Mouse (Mus musculus) hindbrain, embryonic 10.5 days (tissue): Measurements from ENCODE around the gene Calm5. TPM values are rescaled to one million over a fixed set of nuclear protein-coding genes. Genes with fewer than 3 reads are reported as not detected.

Experiments
- DNase-seq: peaks from one replicate; pipeline ENCODE4 v3.0.0-alpha.2; 2017; ENCODE audit warnings: low spot score
- H3K27ac ChIP-seq: fragments of 300-500 bp; sonication (generic); 2 replicates; pipeline ENCODE4 v1.5.1; 2016; ENCODE audit warnings: mild to moderate bottlenecking, moderate library complexity
- H3K27me3 ChIP-seq: fragments of 300-500 bp; sonication (generic); 2 replicates; pipeline ENCODE4 v1.6.1; 2016; ENCODE audit warnings: mild to moderate bottlenecking; ENCODE audit not compliant: poor library complexity, insufficient read depth, severe bottlenecking
- H3K36me3 ChIP-seq: fragments of 300-500 bp; sonication (generic); 2 replicates; pipeline ENCODE4 v1.6.1; 2016; ENCODE audit warnings: mild to moderate bottlenecking, moderate library complexity
- H3K4me1 ChIP-seq: fragments of 300-500 bp; sonication (generic); replicated peaks from 2 replicates; pipeline ENCODE4 v1.6.1; 2016; ENCODE audit warnings: mild to moderate bottlenecking
- H3K4me3 ChIP-seq: fragments of 300-500 bp; sonication (generic); 2 replicates; pipeline ENCODE4 v1.5.1; 2016; ENCODE audit warnings: mild to moderate bottlenecking, moderate library complexity
- H3K9me3 ChIP-seq: fragments of 300-500 bp; sonication (generic); 2 replicates; pipeline ENCODE4 v1.6.1; 2016; ENCODE audit warnings: mild to moderate bottlenecking, moderate library complexity
- WGBS: fragments of 180-500 bp; shearing (Covaris S2); methylation state at CpG from one replicate; pipeline ENCODE4 v1.1.7; 2016; 5-methylcytosine and 5-hydroxymethylcytosine counted together
- polyA plus RNA-seq: library from polyadenylated mRNA; unstranded; fragments of >200 nt; fragmentation: Nextera tagmentation; extraction: Ambion mirVana; gene quantifications from 2 replicates; pipeline ENCODE4 v1.2.1, GENCODE M21; 2016

Gene Calm5
- polyA plus RNA-seq, 1 experiment from 2014 or later, result not detected

GRCm38 (mm10) chr13:3876448-3876847 is 22.5 kb downstream of the Calm5 start:
- Histone ChIP-seq H3K27ac (no peak overlapping the region), H3K4me1 (peaks cover 10% of the 10 kb centered on the region), H3K4me3 (no peak overlapping the region), H3K27me3 (no peaks in the 10 kb centered on the region), H3K9me3 (no peaks in the 10 kb centered on the region), H3K36me3 (peaks cover 12% of the 10 kb centered on the region)
- DNase-seq, result no peak
- 84% methylated on average over 6 of the region's 6 CpGs for WGBS

- no peaks in the 10 kb centered on the region for H3K27me3 ChIP-seq
- 0 out of 2 replicates have a peak overlapping the region, but pooled peaks have one; percentile 6 for H3K27ac ChIP-seq
- H3K4me1 ChIP-seq, result peaks cover 10% of the 10 kb centered on the region
- no peak overlapping the region for H3K4me3 ChIP-seq
- H3K9me3 ChIP-seq, result no peaks in the 10 kb centered on the region
- H3K36me3 ChIP-seq, result peaks cover 20% of the 10 kb centered on the region
- 66% methylated on average over 6 of the region's 6 CpGs for WGBS
- DNase-seq, result no peak
These were observed 23.2 kb downstream of the Calm5 start for GRCm38 (mm10) chr13:3877185-3877584.

GRCm38 (mm10) chr13:3877679-3878220 is 23.8 kb downstream of the Calm5 start:
- no peaks in the 10 kb centered on the region for H3K27me3 ChIP-seq
- no peak for DNase-seq
- H3K27ac ChIP-seq, result 0 out of 2 replicates have a peak overlapping the region, but pooled peaks have one; percentile 6
- 51% methylated on average over 4 of the region's 4 CpGs for WGBS
- peaks cover 10% of the 10 kb centered on the region for H3K4me1 ChIP-seq
- H3K9me3 ChIP-seq, result no peaks in the 10 kb centered on the region
- peaks cover 21% of the 10 kb centered on the region for H3K36me3 ChIP-seq
- no peak overlapping the region for H3K4me3 ChIP-seq

GRCm38 (mm10) chr13:3886663-3887062 is 32.7 kb downstream of the Calm5 start:
- WGBS, result 93% methylated on average over 7 of the region's 7 CpGs
- Histone ChIP-seq H3K4me3 (no peak overlapping the region), H3K27me3 (no peaks in the 10 kb centered on the region), H3K27ac (no peak overlapping the region), H3K36me3 (peaks cover 63% of the 10 kb centered on the region), H3K9me3 (no peaks in the 10 kb centered on the region), H3K4me1 (peaks cover 3% of the 10 kb centered on the region; the same call in 1 of the 2 replicates)
- no peak for DNase-seq

GRCm38 (mm10) chr13:3889111-3889510 is 35.1 kb downstream of the Calm5 start:
- H3K27me3 ChIP-seq, result no peaks in the 10 kb centered on the region
- DNase-seq, result no peak
- H3K4me1 ChIP-seq, result peaks cover 20% of the 10 kb centered on the region; the same call in 1 of the 2 replicates
- WGBS, result 94% methylated on average over 3 of the region's 3 CpGs
- H3K4me3 ChIP-seq, result no peak overlapping the region
- H3K36me3 ChIP-seq, result peaks cover 47% of the 10 kb centered on the region
- no peaks in the 10 kb centered on the region for H3K9me3 ChIP-seq
- no peak overlapping the region for H3K27ac ChIP-seq

- no peaks in the 10 kb centered on the region for H3K9me3 ChIP-seq
- H3K27ac ChIP-seq, result no peak overlapping the region
- H3K4me1 ChIP-seq, result peaks cover 20% of the 10 kb centered on the region; the same call in 1 of the 2 replicates
- H3K36me3 ChIP-seq, result peaks cover 44% of the 10 kb centered on the region
- WGBS, result 59% methylated on average over 8 of the region's 8 CpGs
- no peaks in the 10 kb centered on the region for H3K27me3 ChIP-seq
- no peak for DNase-seq
- no peak overlapping the region for H3K4me3 ChIP-seq
These were observed 36.1 kb downstream of the Calm5 start for GRCm38 (mm10) chr13:3890061-3890460.

- Histone ChIP-seq H3K4me1 (peaks cover 20% of the 10 kb centered on the region; the same call in 1 of the 2 replicates), H3K27ac (no peak overlapping the region), H3K36me3 (peaks cover 38% of the 10 kb centered on the region), H3K9me3 (no peaks in the 10 kb centered on the region), H3K4me3 (peak overlapping the region; percentile 58), H3K27me3 (no peaks in the 10 kb centered on the region)
- DNase-seq, result no peak
- 63% methylated on average over 8 of the region's 8 CpGs for WGBS
These were observed 37.6 kb downstream of the Calm5 start for GRCm38 (mm10) chr13:3891479-3892087.

GRCm38 (mm10) chr13:3892601-3893000 is 38.6 kb downstream of the Calm5 start:
- H3K27ac ChIP-seq, result peak overlapping the region; percentile 85

GRCm38 (mm10) chr13:3893126-3893734 is 39.3 kb downstream of the Calm5 start:
- Histone ChIP-seq H3K27me3 (no peaks in the 10 kb centered on the region), H3K27ac (peak overlapping the region; percentile 85), H3K36me3 (peaks cover 26% of the 10 kb centered on the region), H3K4me3 (peak overlapping the region; percentile 58), H3K4me1 (peaks cover 20% of the 10 kb centered on the region; the same call in 1 of the 2 replicates), H3K9me3 (no peaks in the 10 kb centered on the region)
- peak; percentile 91 for DNase-seq
- under 1% methylated on average over 35 of the region's 35 CpGs for WGBS

More at GRCm38 (mm10) chr13:3892601-3893000, 38.6 kb downstream of the Calm5 start:
- Histone ChIP-seq H3K4me3 (peak overlapping the region; percentile 58), H3K4me1 (peaks cover 20% of the 10 kb centered on the region; the same call in 1 of the 2 replicates), H3K27me3 (no peaks in the 10 kb centered on the region), H3K36me3 (peaks cover 28% of the 10 kb centered on the region), H3K9me3 (no peaks in the 10 kb centered on the region)
- no peak for DNase-seq
- 20% methylated on average over 7 of the region's 7 CpGs for WGBS

- Histone ChIP-seq H3K4me3 (no peak overlapping the region), H3K27me3 (no peaks in the 10 kb centered on the region), H3K27ac (no peak overlapping the region), H3K9me3 (no peaks in the 10 kb centered on the region), H3K4me1 (peaks cover 20% of the 10 kb centered on the region; the same call in 1 of the 2 replicates), H3K36me3 (peaks cover 31% of the 10 kb centered on the region)
- DNase-seq, result no peak
- 81% methylated on average over 8 of the region's 8 CpGs for WGBS
These were observed 40.6 kb downstream of the Calm5 start for GRCm38 (mm10) chr13:3894549-3894948.

- Histone ChIP-seq H3K9me3 (no peaks in the 10 kb centered on the region), H3K27me3 (no peaks in the 10 kb centered on the region), H3K4me1 (peaks cover 20% of the 10 kb centered on the region; the same call in 1 of the 2 replicates), H3K36me3 (peaks cover 36% of the 10 kb centered on the region), H3K27ac (no peak overlapping the region), H3K4me3 (no peak overlapping the region)
- DNase-seq, result no peak
- 84% methylated on average over 8 of the region's 8 CpGs for WGBS
These were observed 41.5 kb downstream of the Calm5 start for GRCm38 (mm10) chr13:3895397-3895980.

- Histone ChIP-seq H3K4me3 (no peak overlapping the region), H3K36me3 (peaks cover 39% of the 10 kb centered on the region), H3K4me1 (peaks cover 20% of the 10 kb centered on the region; the same call in 1 of the 2 replicates), H3K27me3 (no peaks in the 10 kb centered on the region), H3K9me3 (no peaks in the 10 kb centered on the region), H3K27ac (no peak overlapping the region)
- DNase-seq, result no peak
- 93% methylated on average over 6 of the region's 6 CpGs for WGBS
These were observed 42.1 kb downstream of the Calm5 start for GRCm38 (mm10) chr13:3896032-3896431.

- WGBS, result 45% methylated on average over 5 of the region's 5 CpGs
- H3K27ac ChIP-seq, result no peak overlapping the region
- H3K36me3 ChIP-seq, result peaks cover 39% of the 10 kb centered on the region
- H3K27me3 ChIP-seq, result no peaks in the 10 kb centered on the region
- no peaks in the 10 kb centered on the region for H3K9me3 ChIP-seq
- DNase-seq, result peak; percentile 66
- H3K4me1 ChIP-seq, result peaks cover 14% of the 10 kb centered on the region; the same call in 1 of the 2 replicates
- H3K4me3 ChIP-seq, result no peak overlapping the region
These were observed 42.9 kb downstream of the Calm5 start for GRCm38 (mm10) chr13:3896913-3897312.
